Mouse (Mus musculus): ENCODE results near the gene Calr4.

DNA sequence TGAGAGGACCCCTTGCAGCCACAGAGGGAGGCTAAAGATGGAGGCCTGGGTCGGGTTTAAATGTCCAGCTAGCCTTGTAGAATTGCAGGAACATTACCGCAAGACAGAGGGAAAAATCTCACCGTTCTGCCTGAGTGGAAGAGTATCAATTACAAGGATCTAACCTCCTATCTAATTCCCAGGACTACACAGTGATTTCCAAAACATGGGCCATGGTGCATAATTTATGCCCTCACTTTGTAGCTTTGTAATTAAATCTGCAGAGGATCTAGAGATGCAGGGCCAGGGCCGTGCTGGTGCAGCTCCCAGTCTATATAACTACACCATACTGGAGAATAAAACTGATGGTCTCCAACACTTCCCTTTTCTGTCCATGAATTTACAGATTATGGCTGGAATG is 23.4 kb upstream of the Calr4 start:
- no peak for TF ChIP-seq CTCF (IDR thresholded peaks at IDR 0.05; ENCODE audit: borderline replicate concordance, insufficient read depth, low read depth, low read length)
- TF ChIP-seq POLR2A (IDR thresholded peaks at IDR 0.05; ENCODE audit: borderline replicate concordance, insufficient read depth, low read length): no peak
